Mouse (Mus musculus): ENCODE measurements around the gene Iqcf6.

DNA sequence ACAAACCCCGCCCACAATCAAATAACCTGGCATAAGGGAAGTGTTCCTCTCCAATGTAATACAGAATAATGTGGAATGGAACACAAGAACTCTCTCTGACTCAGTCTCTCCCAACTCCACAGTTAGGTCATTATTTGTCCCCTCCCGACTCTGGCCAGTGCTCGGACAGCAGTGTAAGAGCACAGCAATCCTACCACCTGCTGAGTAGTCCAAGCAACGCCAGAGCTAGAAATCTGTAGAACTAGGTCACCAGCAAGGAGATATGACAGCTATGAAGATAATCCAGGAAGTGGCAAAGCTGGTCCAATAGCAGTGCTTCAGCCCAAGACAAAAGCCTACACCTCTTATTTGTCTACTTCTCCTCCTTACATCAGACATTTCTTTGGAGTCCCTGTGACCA lies 50.2 kb downstream of the Iqcf6 start:
- TF ChIP-seq GATA1 (IDR thresholded peaks at IDR 0.05; ENCODE audit: borderline replicate concordance, low read length) (no peak), FLI1 (IDR thresholded peaks at IDR 0.05; ENCODE audit: low read length) (no peak)
